Mouse (Mus musculus) embryonic facial prominence, embryonic 10.5 days (tissue): ENCODE data around the gene Upf2. TPM values are rescaled to one million over a fixed set of nuclear protein-coding genes. Genes with fewer than 3 reads are reported as not detected.
A peak's percentile ranks its signal among the peaks of the same experiment; 100 is the strongest.

Experiments used
- DNase-seq: peaks from one replicate; pipeline ENCODE4 v3.0.0-alpha.2; 2017; ENCODE audit warnings: low spot score
- H3K27ac ChIP-seq: fragments of 300-500 bp; sonication (generic); replicated peaks from 2 replicates; pipeline ENCODE4 v1.5.1; 2016; ENCODE audit warnings: mild to moderate bottlenecking
- H3K27me3 ChIP-seq: fragments of 300-500 bp; sonication (generic); replicated peaks from 2 replicates; pipeline ENCODE4 v1.6.1; 2016; ENCODE audit warnings: low read depth, mild to moderate bottlenecking; ENCODE audit not compliant: poor library complexity, severe bottlenecking
- H3K36me3 ChIP-seq: fragments of 300-500 bp; sonication (generic); replicated peaks from 2 replicates; pipeline ENCODE4 v1.6.1; 2016; ENCODE audit warnings: mild to moderate bottlenecking, moderate library complexity
- H3K4me1 ChIP-seq: fragments of 300-500 bp; sonication (generic); 2 replicates; pipeline ENCODE4 v1.6.1; 2016
- H3K4me3 ChIP-seq: fragments of 300-500 bp; sonication (generic); 2 replicates; pipeline ENCODE4 v1.5.1; 2016; ENCODE audit warnings: mild to moderate bottlenecking, moderate library complexity
- H3K9me3 ChIP-seq: fragments of 300-500 bp; sonication (generic); 2 replicates; pipeline ENCODE4 v1.6.1; 2016; ENCODE audit warnings: mild to moderate bottlenecking
- WGBS: fragments of 180-500 bp; shearing (Covaris S2); methylation state at CpG from one replicate; pipeline ENCODE4 v1.1.7; 2016; 5-methylcytosine and 5-hydroxymethylcytosine counted together
- polyA plus RNA-seq: library from polyadenylated mRNA; unstranded; fragments of >200 nt; fragmentation: Nextera tagmentation; extraction: Ambion mirVana; gene quantifications from 2 replicates; pipeline ENCODE4 v1.2.1, GENCODE M21; 2016

Gene Upf2
- 10.6 and 11.8 TPM in 2 replicates for polyA plus RNA-seq

- no peaks in the 10 kb centered on the region for H3K9me3 ChIP-seq
- no peaks in the 10 kb centered on the region for H3K27me3 ChIP-seq
- peak within 1 kb of the TSS; percentile 99 for H3K4me3 ChIP-seq
- peak within 1 kb of the TSS; percentile 96 for H3K27ac ChIP-seq
- peaks cover 12% of the 10 kb centered on the region for H3K4me1 ChIP-seq
- peak; percentile 96 for DNase-seq
- under 1% methylated on average over 54 of the region's 54 CpGs for WGBS
- peaks cover 4% of the 10 kb centered on the region; the same call in 1 of the 2 replicates for H3K36me3 ChIP-seq
These were observed at the start of gene Upf2 for GRCm38 (mm10) chr2:5950766-5951595. TSS of gene Upf2 (plus strand) at chr2:5951469.

GRCm38 (mm10) chr2:5906092-5906491 lies 45.2 kb upstream of the Upf2 start:
- Histone ChIP-seq H3K27ac (no peak overlapping the region), H3K4me1 (no peaks in the 10 kb centered on the region), H3K27me3 (no peaks in the 10 kb centered on the region), H3K4me3 (no peak overlapping the region), H3K9me3 (no peaks in the 10 kb centered on the region), H3K36me3 (peaks cover 42% of the 10 kb centered on the region)
- no peak for DNase-seq
- 81% methylated on average over 5 of the region's 5 CpGs for whole genome bisulfite sequencing

- no peaks in the 10 kb centered on the region for H3K9me3 ChIP-seq
- no peaks in the 10 kb centered on the region for H3K27me3 ChIP-seq
- DNase-seq = peak; percentile 63
- H3K4me1 ChIP-seq = no peaks in the 10 kb centered on the region
- peaks cover 42% of the 10 kb centered on the region for H3K36me3 ChIP-seq
- whole genome bisulfite sequencing = 49% methylated on average over 3 of the region's 3 CpGs
- no peak overlapping the region for H3K4me3 ChIP-seq
- no peak overlapping the region for H3K27ac ChIP-seq
These were observed 44.6 kb upstream of the Upf2 start for GRCm38 (mm10) chr2:5906625-5907024.

- DNase-seq = no peak
- no peaks in the 10 kb centered on the region for H3K4me1 ChIP-seq
- 75% methylated on average over 16 of the region's 16 CpGs for WGBS
- no peaks in the 10 kb centered on the region for H3K27me3 ChIP-seq
- peaks cover 37% of the 10 kb centered on the region for H3K36me3 ChIP-seq
- no peaks in the 10 kb centered on the region for H3K9me3 ChIP-seq
- no peak overlapping the region for H3K4me3 ChIP-seq
- no peak overlapping the region for H3K27ac ChIP-seq
These were observed 39.8 kb upstream of the Upf2 start for GRCm38 (mm10) chr2:5911282-5911965.

GRCm38 (mm10) chr2:5922823-5923222 lies 28.4 kb upstream of the Upf2 start:
- H3K36me3 ChIP-seq = peaks cover 47% of the 10 kb centered on the region
- WGBS = 94% methylated on average over 6 of the region's 6 CpGs
- no peaks in the 10 kb centered on the region for H3K27me3 ChIP-seq

GRCm38 (mm10) chr2:5923786-5924185 lies 27.5 kb upstream of the Upf2 start:
- Histone ChIP-seq H3K27me3 (no peaks in the 10 kb centered on the region), H3K36me3 (peaks cover 54% of the 10 kb centered on the region), H3K9me3 (no peaks in the 10 kb centered on the region), H3K4me1 (0 out of 2 replicates have a peak, but pooled peaks cover 4% of the 10 kb centered on the region), H3K4me3 (no peak overlapping the region), H3K27ac (no peak overlapping the region)
- 53% methylated on average over 9 of the region's 9 CpGs for WGBS
- DNase-seq = peak; percentile 58

More at GRCm38 (mm10) chr2:5922823-5923222, 28.4 kb upstream of the Upf2 start:
- no peak for DNase-seq
- Histone ChIP-seq H3K4me1 (0 out of 2 replicates have a peak, but pooled peaks cover 4% of the 10 kb centered on the region), H3K4me3 (no peak overlapping the region), H3K9me3 (no peaks in the 10 kb centered on the region), H3K27ac (no peak overlapping the region)

- DNase-seq = no peak
- 0 out of 2 replicates have a peak, but pooled peaks cover 4% of the 10 kb centered on the region for H3K4me1 ChIP-seq
- H3K27me3 ChIP-seq = no peaks in the 10 kb centered on the region
- no peak overlapping the region for H3K27ac ChIP-seq
- 97% methylated on average over 5 of the region's 5 CpGs for WGBS
- H3K4me3 ChIP-seq = no peak overlapping the region
- peaks cover 55% of the 10 kb centered on the region for H3K36me3 ChIP-seq
- no peaks in the 10 kb centered on the region for H3K9me3 ChIP-seq
These were observed 23.8 kb upstream of the Upf2 start for GRCm38 (mm10) chr2:5927481-5927880.

- DNase-seq = no peak
- peaks cover 55% of the 10 kb centered on the region for H3K36me3 ChIP-seq
- H3K27me3 ChIP-seq = no peaks in the 10 kb centered on the region
- no peak overlapping the region for H3K4me3 ChIP-seq
- no peaks in the 10 kb centered on the region for H3K4me1 ChIP-seq
- no peaks in the 10 kb centered on the region for H3K9me3 ChIP-seq
- no peak overlapping the region for H3K27ac ChIP-seq
- 88% methylated on average over 5 of the region's 5 CpGs for WGBS
These were observed 21.5 kb upstream of the Upf2 start for GRCm38 (mm10) chr2:5929793-5930192.

- no peaks in the 10 kb centered on the region for H3K27me3 ChIP-seq
- DNase-seq = no peak
- H3K36me3 ChIP-seq = peaks cover 55% of the 10 kb centered on the region
- no peak overlapping the region for H3K27ac ChIP-seq
- no peaks in the 10 kb centered on the region for H3K4me1 ChIP-seq
- WGBS = 91% methylated on average over 18 of the region's 18 CpGs
- no peak overlapping the region for H3K4me3 ChIP-seq
- no peaks in the 10 kb centered on the region for H3K9me3 ChIP-seq
These were observed 20.8 kb upstream of the Upf2 start for GRCm38 (mm10) chr2:5930291-5931054.

- Histone ChIP-seq H3K27me3 (no peaks in the 10 kb centered on the region), H3K27ac (no peak overlapping the region), H3K4me3 (no peak overlapping the region), H3K4me1 (no peaks in the 10 kb centered on the region), H3K9me3 (no peaks in the 10 kb centered on the region), H3K36me3 (peaks cover 48% of the 10 kb centered on the region)
- 97% methylated on average over 5 of the region's 5 CpGs for WGBS
- DNase-seq = no peak
These were observed 19.3 kb upstream of the Upf2 start for GRCm38 (mm10) chr2:5931938-5932337.

- peaks cover 18% of the 10 kb centered on the region for H3K36me3 ChIP-seq
- H3K4me3 ChIP-seq = no peak overlapping the region
- H3K4me1 ChIP-seq = no peaks in the 10 kb centered on the region
- no peaks in the 10 kb centered on the region for H3K27me3 ChIP-seq
- WGBS = 99% methylated on average over 3 of the region's 3 CpGs
- H3K27ac ChIP-seq = no peak overlapping the region
- H3K9me3 ChIP-seq = no peaks in the 10 kb centered on the region
- DNase-seq = no peak
These were observed 16.3 kb upstream of the Upf2 start for GRCm38 (mm10) chr2:5934936-5935335.

GRCm38 (mm10) chr2:5936068-5936467 lies 15.2 kb upstream of the Upf2 start:
- Histone ChIP-seq H3K27me3 (no peaks in the 10 kb centered on the region), H3K27ac (no peak overlapping the region), H3K4me3 (no peak overlapping the region), H3K9me3 (no peaks in the 10 kb centered on the region), H3K36me3 (peaks cover 8% of the 10 kb centered on the region; the same call in 1 of the 2 replicates), H3K4me1 (no peaks in the 10 kb centered on the region)
- no peak for DNase-seq
- 76% methylated on average over 6 of the region's 6 CpGs for WGBS
